Mouse (Mus musculus) hindbrain, embryonic 14.5 days (tissue): ENCODE measurements around the gene Cog8. TPM values are rescaled to one million over a fixed set of nuclear protein-coding genes. Genes with fewer than 3 reads are reported as not detected.

Experiments
- ATAC-seq: fragments of 200-750 bp; cut with Nextera tagmentation; 2 replicates; pipeline ENCODE4 v1.8.0; 2017; ENCODE audit warnings: moderate number of reproducible peaks, mild to moderate bottlenecking, moderate TSS enrichment, moderate library complexity; ENCODE audit not compliant: low FRiP score
- DNase-seq: peaks from one replicate; pipeline ENCODE4 v3.0.0-alpha.2; 2015; ENCODE audit warnings: low spot score
- H3K27ac ChIP-seq: fragments of 300-500 bp; sonication (generic); 2 replicates; pipeline ENCODE4 v1.5.1; 2014; ENCODE audit warnings: mild to moderate bottlenecking, moderate library complexity
- H3K27me3 ChIP-seq: fragments of 300-500 bp; sonication (generic); 2 replicates; pipeline ENCODE4 v1.6.1; 2014; ENCODE audit warnings: mild to moderate bottlenecking, low read length, mixed read lengths; ENCODE audit not compliant: control insufficient read depth, insufficient read depth
- H3K36me3 ChIP-seq: fragments of 300-500 bp; sonication (generic); replicated peaks from 2 replicates; pipeline ENCODE4 v1.6.1; 2014; ENCODE audit not compliant: control insufficient read depth, insufficient read depth
- H3K4me1 ChIP-seq: fragments of 300-500 bp; sonication (generic); replicated peaks from 2 replicates; pipeline ENCODE4 v1.6.1; 2014; ENCODE audit warnings: antibody characterized with exemption, low read length, mixed read lengths; ENCODE audit not compliant: control insufficient read depth, insufficient read depth
- H3K4me2 ChIP-seq: fragments of 300-500 bp; sonication (generic); replicated peaks from 2 replicates; pipeline ENCODE4 v1.6.1; 2014; ENCODE audit warnings: mild to moderate bottlenecking, moderate library complexity
- H3K4me3 ChIP-seq: fragments of 300-500 bp; sonication (generic); replicated peaks from 2 replicates; pipeline ENCODE4 v1.5.1; 2014; ENCODE audit warnings: mild to moderate bottlenecking, low read length
- H3K9ac ChIP-seq: fragments of 300-500 bp; sonication (generic); 2 replicates; pipeline ENCODE4 v1.6.1; 2014
- H3K9me3 ChIP-seq: fragments of 300-500 bp; sonication (generic); 2 replicates; pipeline ENCODE4 v1.6.1; 2016; ENCODE audit warnings: low read length; ENCODE audit not compliant: control insufficient read depth
- WGBS: fragments of 180-500 bp; shearing (Covaris S2); extraction: QIAGEN DNeasy Blood & Tissue Kit; methylation state at CpG from one replicate; pipeline ENCODE4 v1.1.7; 2014; 5-methylcytosine and 5-hydroxymethylcytosine counted together
- polyA plus RNA-seq: library from polyadenylated mRNA; unstranded; fragments of >200 nt; fragmentation: Nextera tagmentation; extraction: Ambion mirVana; gene quantifications from 2 replicates; pipeline ENCODE4 v1.2.1, GENCODE M21; 2014

Cog8 gene
- polyA plus RNA-seq, 1 experiment from 2014 or later = 42.6 TPM

DNA sequence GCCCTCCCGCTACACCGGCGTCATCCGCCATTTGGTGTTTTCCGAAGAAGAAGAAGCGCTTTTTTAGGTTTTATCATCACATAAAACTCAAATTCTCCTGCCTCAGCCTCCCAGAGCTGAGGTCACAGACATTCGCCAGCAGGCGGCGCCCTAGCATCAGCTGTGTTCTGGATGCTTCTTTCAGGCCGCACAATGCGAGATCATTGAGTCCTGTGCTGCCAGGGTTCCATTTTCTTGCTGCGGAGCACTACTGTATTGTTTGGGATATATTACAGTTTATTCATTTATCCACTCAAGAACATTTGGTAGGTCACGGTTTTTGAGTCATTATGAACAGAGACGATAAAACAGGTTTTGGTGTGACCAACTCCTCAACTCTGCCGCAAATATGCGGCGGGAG lies 28.9 kb upstream of the Cog8 start:
- DNase-seq (no peak), ATAC-seq (no peak)
- WGBS = 97% methylated on average over 17 of the region's 17 CpGs
- Histone ChIP-seq H3K27me3 (no peaks in the 10 kb centered on the region), H3K9me3 (no peaks in the 10 kb centered on the region), H3K27ac (no peak overlapping the region), H3K4me3 (no peak overlapping the region), H3K4me1 (no peaks in the 10 kb centered on the region), H3K9ac (no peak overlapping the region), H3K4me2 (no peak overlapping the region), H3K36me3 (peaks cover 76% of the 10 kb centered on the region)

GRCm38 (mm10) chr8:107076239-107076888 lies 19.9 kb upstream of the Cog8 start:
- no peak overlapping the region for H3K4me3 ChIP-seq
- no peak overlapping the region for H3K4me2 ChIP-seq
- ATAC-seq = no peak
- H3K9me3 ChIP-seq = no peaks in the 10 kb centered on the region
- H3K27ac ChIP-seq = no peak overlapping the region
- H3K36me3 ChIP-seq = peaks cover 99% of the 10 kb centered on the region
- DNase-seq = no peak
- 97% methylated on average over 7 of the region's 7 CpGs for WGBS
- H3K27me3 ChIP-seq = no peaks in the 10 kb centered on the region
- no peaks in the 10 kb centered on the region for H3K4me1 ChIP-seq
- H3K9ac ChIP-seq = no peak overlapping the region

DNA sequence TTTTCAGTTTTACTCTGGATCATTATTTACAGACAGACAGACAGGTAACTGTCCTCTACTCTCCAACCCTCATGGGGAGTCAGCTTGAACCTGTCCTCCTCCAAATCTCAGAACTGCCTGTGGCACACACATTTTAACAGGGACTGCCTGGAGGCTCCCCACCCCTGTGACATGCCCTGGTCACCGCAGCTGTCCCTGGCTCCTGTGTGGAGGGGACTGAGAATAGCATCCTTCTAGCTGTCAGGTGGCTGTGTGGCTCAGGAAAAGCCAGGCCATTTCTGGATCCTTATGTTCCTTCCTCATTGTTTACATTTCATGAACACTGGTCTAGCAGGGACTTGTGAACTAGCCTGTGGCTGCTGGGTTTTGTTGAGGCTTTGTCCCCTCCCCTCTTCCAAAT lies 17.6 kb upstream of the Cog8 start:
- Histone ChIP-seq H3K4me1 (no peaks in the 10 kb centered on the region), H3K27me3 (no peaks in the 10 kb centered on the region), H3K36me3 (peaks cover 97% of the 10 kb centered on the region), H3K4me3 (no peak overlapping the region), H3K9ac (no peak overlapping the region), H3K9me3 (no peaks in the 10 kb centered on the region), H3K4me2 (no peak overlapping the region), H3K27ac (no peak overlapping the region)
- WGBS = 87% methylated on average over 1 of the region's 1 CpGs
- ATAC-seq (no peak), DNase-seq (no peak)

- no peaks in the 10 kb centered on the region for H3K4me1 ChIP-seq
- DNase-seq (no peak), ATAC-seq (no peak)
- no peak overlapping the region for H3K9ac ChIP-seq
- H3K4me2 ChIP-seq = no peak overlapping the region
- H3K36me3 ChIP-seq = peaks cover 95% of the 10 kb centered on the region
- H3K27ac ChIP-seq = no peak overlapping the region
- 92% methylated on average over 4 of the region's 4 CpGs for WGBS
- H3K4me3 ChIP-seq = no peak overlapping the region
- H3K27me3 ChIP-seq = no peaks in the 10 kb centered on the region
- H3K9me3 ChIP-seq = no peaks in the 10 kb centered on the region
These were observed 17.2 kb upstream of the Cog8 start for GRCm38 (mm10) chr8:107073706-107074105.

GRCm38 (mm10) chr8:107065511-107066496 lies 9.3 kb upstream of the Cog8 start, which contains the start of gene Tmed6:
Gene Tmed6, minus strand, starts transcription at chr8:107065644.
- Histone ChIP-seq H3K4me3 (no peak within 1 kb of the TSS), H3K4me1 (no peaks in the 10 kb centered on the region), H3K4me2 (no peak within 1 kb of the TSS), H3K27me3 (no peaks in the 10 kb centered on the region), H3K9me3 (no peaks in the 10 kb centered on the region), H3K27ac (no peak within 1 kb of the TSS), H3K36me3 (peaks cover 21% of the 10 kb centered on the region), H3K9ac (no peak within 1 kb of the TSS)
- ATAC-seq (no peak), DNase-seq (no peak)
- WGBS = 69% methylated on average over 17 of the region's 17 CpGs

GRCm38 (mm10) chr8:107062613-107063012 lies 6.1 kb upstream of the Cog8 start:
- no peak overlapping the region for H3K27ac ChIP-seq
- no peaks in the 10 kb centered on the region for H3K9me3 ChIP-seq
- H3K9ac ChIP-seq = no peak overlapping the region
- ATAC-seq (no peak), DNase-seq (no peak)
- no peaks in the 10 kb centered on the region for H3K27me3 ChIP-seq
- no peak overlapping the region for H3K4me2 ChIP-seq
- peaks cover 22% of the 10 kb centered on the region for H3K36me3 ChIP-seq
- H3K4me1 ChIP-seq = peaks cover 3% of the 10 kb centered on the region; the same call in 1 of the 2 replicates
- H3K4me3 ChIP-seq = no peak overlapping the region
- WGBS = 91% methylated on average over 1 of the region's 1 CpGs

- H3K4me2 ChIP-seq = peak overlapping the region; percentile 96
- H3K9me3 ChIP-seq = no peaks in the 10 kb centered on the region
- H3K36me3 ChIP-seq = peaks cover 50% of the 10 kb centered on the region
- no peak overlapping the region; the same call in 1 of the 2 replicates for H3K27ac ChIP-seq
- H3K9ac ChIP-seq = peak overlapping the region; percentile 89
- ATAC-seq (peak; percentile 74), DNase-seq (no peak)
- no peaks in the 10 kb centered on the region for H3K27me3 ChIP-seq
- H3K4me1 ChIP-seq = peaks cover 16% of the 10 kb centered on the region
- peak overlapping the region; percentile 81 for H3K4me3 ChIP-seq
- WGBS = under 1% methylated on average over 33 of the region's 33 CpGs
These were observed 482 bp upstream of the Cog8 start for GRCm38 (mm10) chr8:107056973-107057369.

DNA sequence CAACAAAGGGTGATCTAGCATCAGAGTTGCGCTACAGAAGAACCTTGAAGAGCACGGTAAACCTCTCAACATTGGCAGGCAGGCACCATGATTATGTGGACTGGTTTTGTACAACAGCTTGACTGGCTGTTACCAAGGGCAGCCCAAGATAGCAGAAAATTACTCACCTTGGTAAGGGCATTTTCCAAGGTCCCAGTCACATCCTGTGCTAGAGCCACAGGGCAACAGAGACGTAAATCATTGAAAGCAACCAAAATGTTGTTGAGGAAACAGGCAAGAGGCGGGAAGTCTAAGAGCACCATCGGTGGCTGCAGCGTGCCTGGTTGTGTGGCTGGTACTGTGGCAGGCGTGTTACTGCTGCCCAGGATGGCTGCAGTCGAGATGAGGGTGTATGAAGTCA lies 4.4 kb downstream of the Cog8 start:
- WGBS = 99% methylated on average over 8 of the region's 8 CpGs
- H3K27ac ChIP-seq = no peak overlapping the region
- no peak overlapping the region for H3K4me2 ChIP-seq
- H3K36me3 ChIP-seq = peaks cover 57% of the 10 kb centered on the region
- H3K4me3 ChIP-seq = no peak overlapping the region
- DNase-seq (no peak), ATAC-seq (no peak)
- H3K27me3 ChIP-seq = no peaks in the 10 kb centered on the region
- H3K9me3 ChIP-seq = no peaks in the 10 kb centered on the region
- H3K4me1 ChIP-seq = peaks cover 25% of the 10 kb centered on the region; the same call in 1 of the 2 replicates
- no peak overlapping the region for H3K9ac ChIP-seq

- DNase-seq (no peak), ATAC-seq (no peak)
- Histone ChIP-seq H3K4me1 (peaks cover 17% of the 10 kb centered on the region; the same call in 1 of the 2 replicates), H3K36me3 (peaks cover 79% of the 10 kb centered on the region), H3K4me2 (0 out of 2 replicates have a peak overlapping the region, but pooled peaks have one; percentile 92), H3K4me3 (no peak overlapping the region), H3K27ac (no peak overlapping the region), H3K9ac (no peak overlapping the region), H3K9me3 (no peaks in the 10 kb centered on the region), H3K27me3 (no peaks in the 10 kb centered on the region)
- 94% methylated on average over 4 of the region's 4 CpGs for WGBS
These were observed 7.0 kb downstream of the Cog8 start for GRCm38 (mm10) chr8:107049480-107049879.
